Mouse (Mus musculus): Measurements from ENCODE around the gene Brinp2. TPM values are rescaled to one million over a fixed set of nuclear protein-coding genes. Genes with fewer than 3 reads are reported as not detected.

Brinp2 gene
- total RNA-seq, 1 experiment, result 1.0 TPM

GRCm38 (mm10) chr1:158218294-158218693, 137.8 kb downstream of the Brinp2 start:
- H3K4me1 ChIP-seq (ENCODE audit: control insufficient read depth in 2 of 2, insufficient read depth in 2 of 2, low read length in 2 of 2, poor library complexity in 1 of 2), result no peaks in the 10 kb centered on the region
- no peak overlapping the region for H3K27ac ChIP-seq (ENCODE audit: insufficient read depth, low read depth, low read length, poor library complexity, severe bottlenecking)
- H3K36me3 ChIP-seq (ENCODE audit: control insufficient read depth, insufficient read depth, low read length, poor library complexity, severe bottlenecking), result no peaks in the 10 kb centered on the region
- H3K9me3 ChIP-seq (ENCODE audit: control insufficient read depth, insufficient read depth, low read depth, low read length), result no peaks in the 10 kb centered on the region
- no peak for TF ChIP-seq HCFC1 (IDR thresholded peaks at IDR 0.05; ENCODE audit: borderline replicate concordance, insufficient read depth, low read length)
- no peak for TF ChIP-seq ZC3H11A (IDR thresholded peaks at IDR 0.05; ENCODE audit: borderline replicate concordance, low read depth, low read length)
- TF ChIP-seq CHD2 (IDR thresholded peaks at IDR 0.05; ENCODE audit: low read depth, low read length), result no peak
- TF ChIP-seq ZNF384 (IDR thresholded peaks at IDR 0.05; ENCODE audit: low read depth, low read length), result no peak
- no peak for TF ChIP-seq MAFK (IDR thresholded peaks at IDR 0.05; ENCODE audit: insufficient read depth, low read depth, low read length)
- in situ Hi-C loops (cut with MboI; ENCODE audit: low sequenced_read_pairs in 2 of 2, unreplicated experiment in 2 of 2), result no loop called here
- DNase-seq (ENCODE audit: low read depth, low spot score), result no peak
- no peak overlapping the region for H3K4me3 ChIP-seq (ENCODE audit: insufficient read depth in 1 of 2, low read depth in 1 of 2, low read length in 2 of 2, poor library complexity in 1 of 2, severe bottlenecking in 1 of 2)
- H3K9ac ChIP-seq (ENCODE audit: insufficient read depth, low read depth, low read length, poor library complexity, severe bottlenecking), result no peak overlapping the region

GRCm38 (mm10) chr1:158215581-158215980, 140.5 kb downstream of the Brinp2 start:
- Histone ChIP-seq H3K9me3 (ENCODE audit: control insufficient read depth, insufficient read depth, low read depth, low read length) (no peaks in the 10 kb centered on the region), H3K4me1 (ENCODE audit: control insufficient read depth in 2 of 2, insufficient read depth in 2 of 2, low read length in 2 of 2, poor library complexity in 1 of 2) (no peaks in the 10 kb centered on the region), H3K36me3 (ENCODE audit: control insufficient read depth, insufficient read depth, low read length, poor library complexity, severe bottlenecking) (no peaks in the 10 kb centered on the region), H3K27ac (ENCODE audit: insufficient read depth, low read depth, low read length, poor library complexity, severe bottlenecking) (no peak overlapping the region), H3K9ac (ENCODE audit: insufficient read depth, low read depth, low read length, poor library complexity, severe bottlenecking) (no peak overlapping the region), H3K4me3 (ENCODE audit: insufficient read depth in 1 of 2, low read depth in 1 of 2, low read length in 2 of 2, poor library complexity in 1 of 2, severe bottlenecking in 1 of 2) (no peak overlapping the region)
- in situ Hi-C loops (cut with MboI; ENCODE audit: low sequenced_read_pairs in 2 of 2, unreplicated experiment in 2 of 2), result no loop called here
- peak; percentile 13 for DNase-seq (ENCODE audit: low read depth, low spot score)
- TF ChIP-seq ZC3H11A (IDR thresholded peaks at IDR 0.05; ENCODE audit: borderline replicate concordance, low read depth, low read length) (no peak), ZNF384 (IDR thresholded peaks at IDR 0.05; ENCODE audit: low read depth, low read length) (0 out of 2 replicates have a peak, but pooled peaks have one; percentile 20)

GRCm38 (mm10) chr1:158214743-158215142, 141.4 kb downstream of the Brinp2 start:
- no peaks in the 10 kb centered on the region for H3K9me3 ChIP-seq (ENCODE audit: control insufficient read depth, insufficient read depth, low read depth, low read length)
- TF ChIP-seq ZC3H11A (IDR thresholded peaks at IDR 0.05; ENCODE audit: borderline replicate concordance, low read depth, low read length), result no peak
- no peak for TF ChIP-seq HCFC1 (IDR thresholded peaks at IDR 0.05; ENCODE audit: borderline replicate concordance, insufficient read depth, low read length)
- TF ChIP-seq ZNF384 (IDR thresholded peaks at IDR 0.05; ENCODE audit: low read depth, low read length), result no peak
- no peak for TF ChIP-seq MAFK (IDR thresholded peaks at IDR 0.05; ENCODE audit: insufficient read depth, low read depth, low read length)
- TF ChIP-seq CHD2 (IDR thresholded peaks at IDR 0.05; ENCODE audit: low read depth, low read length), result no peak
- H3K36me3 ChIP-seq (ENCODE audit: control insufficient read depth, insufficient read depth, low read length, poor library complexity, severe bottlenecking), result no peaks in the 10 kb centered on the region
- H3K27ac ChIP-seq (ENCODE audit: insufficient read depth, low read depth, low read length, poor library complexity, severe bottlenecking), result no peak overlapping the region
- no peak overlapping the region for H3K9ac ChIP-seq (ENCODE audit: insufficient read depth, low read depth, low read length, poor library complexity, severe bottlenecking)
- DNase-seq (ENCODE audit: low read depth, low spot score), result peak; percentile 41
- in situ Hi-C loops (cut with MboI; ENCODE audit: low sequenced_read_pairs in 2 of 2, unreplicated experiment in 2 of 2), result no loop called here
- no peak overlapping the region for H3K4me3 ChIP-seq (ENCODE audit: insufficient read depth in 1 of 2, low read depth in 1 of 2, low read length in 2 of 2, poor library complexity in 1 of 2, severe bottlenecking in 1 of 2)
- H3K4me1 ChIP-seq (ENCODE audit: control insufficient read depth in 2 of 2, insufficient read depth in 2 of 2, low read length in 2 of 2, poor library complexity in 1 of 2), result no peaks in the 10 kb centered on the region

- Histone ChIP-seq H3K9ac (ENCODE audit: insufficient read depth, low read depth, low read length, poor library complexity, severe bottlenecking) (no peak overlapping the region), H3K9me3 (ENCODE audit: control insufficient read depth, insufficient read depth, low read depth, low read length) (no peaks in the 10 kb centered on the region), H3K4me1 (ENCODE audit: control insufficient read depth in 2 of 2, insufficient read depth in 2 of 2, low read length in 2 of 2, poor library complexity in 1 of 2) (no peaks in the 10 kb centered on the region), H3K4me3 (ENCODE audit: insufficient read depth in 1 of 2, low read depth in 1 of 2, low read length in 2 of 2, poor library complexity in 1 of 2, severe bottlenecking in 1 of 2) (no peak overlapping the region), H3K36me3 (ENCODE audit: control insufficient read depth, insufficient read depth, low read length, poor library complexity, severe bottlenecking) (no peaks in the 10 kb centered on the region), H3K27ac (ENCODE audit: insufficient read depth, low read depth, low read length, poor library complexity, severe bottlenecking) (no peak overlapping the region)
- in situ Hi-C loops (cut with MboI; ENCODE audit: low sequenced_read_pairs in 2 of 2, unreplicated experiment in 2 of 2), result no loop called here
- no peak for DNase-seq (ENCODE audit: low read depth, low spot score)
- TF ChIP-seq MAFK (IDR thresholded peaks at IDR 0.05; ENCODE audit: insufficient read depth, low read depth, low read length) (no peak), ZNF384 (IDR thresholded peaks at IDR 0.05; ENCODE audit: low read depth, low read length) (no peak), ZC3H11A (IDR thresholded peaks at IDR 0.05; ENCODE audit: borderline replicate concordance, low read depth, low read length) (no peak)
Observed at GRCm38 (mm10) chr1:158213736-158214135, 142.4 kb downstream of the Brinp2 start.

GRCm38 (mm10) chr1:158207620-158208019, 148.5 kb downstream of the Brinp2 start:
- TF ChIP-seq MAFK (IDR thresholded peaks at IDR 0.05; ENCODE audit: insufficient read depth, low read depth, low read length) (peak; percentile 49; the same call in 1 of the 2 replicates), ZNF384 (IDR thresholded peaks at IDR 0.05; ENCODE audit: low read depth, low read length) (no peak)
- Histone ChIP-seq H3K9ac (ENCODE audit: insufficient read depth, low read depth, low read length, poor library complexity, severe bottlenecking) (no peak overlapping the region), H3K36me3 (ENCODE audit: control insufficient read depth, insufficient read depth, low read length, poor library complexity, severe bottlenecking) (no peaks in the 10 kb centered on the region), H3K27ac (ENCODE audit: insufficient read depth, low read depth, low read length, poor library complexity, severe bottlenecking) (no peak overlapping the region), H3K4me1 (ENCODE audit: control insufficient read depth in 2 of 2, insufficient read depth in 2 of 2, low read length in 2 of 2, poor library complexity in 1 of 2) (no peaks in the 10 kb centered on the region), H3K4me3 (ENCODE audit: insufficient read depth in 1 of 2, low read depth in 1 of 2, low read length in 2 of 2, poor library complexity in 1 of 2, severe bottlenecking in 1 of 2) (no peak overlapping the region), H3K9me3 (ENCODE audit: control insufficient read depth, insufficient read depth, low read depth, low read length) (no peaks in the 10 kb centered on the region)
- in situ Hi-C loops (cut with MboI; ENCODE audit: low sequenced_read_pairs in 2 of 2, unreplicated experiment in 2 of 2), result no loop called here
- DNase-seq (ENCODE audit: low read depth, low spot score), result no peak

Data from ES-E14 (cell line).